Mouse (Mus musculus) testis, adult 2 months (tissue): ENCODE measurements around the gene Prkce. TPM values are rescaled to one million over a fixed set of nuclear protein-coding genes. Genes with fewer than 3 reads are reported as not detected.

Source experiments
- H3K27ac ChIP-seq: fragments of 200-500 bp; 2 replicates; pipeline ENCODE4 v1.5.1; 2012; ENCODE audit warnings: low read depth, low read length; ENCODE audit not compliant: control insufficient read depth, insufficient read depth
- H3K27me3 ChIP-seq: fragments of 200-500 bp; 2 replicates; pipeline ENCODE4 v1.6.1; 2012; ENCODE audit warnings: mild to moderate bottlenecking, low read length, moderate library complexity; ENCODE audit not compliant: control insufficient read depth, insufficient read depth
- H3K36me3 ChIP-seq: fragments of 200-500 bp; 2 replicates; pipeline ENCODE4 v1.6.1; 2012; ENCODE audit warnings: mild to moderate bottlenecking, low read length; ENCODE audit not compliant: control insufficient read depth, insufficient read depth
- H3K4me1 ChIP-seq: fragments of 200-500 bp; 2 replicates; pipeline ENCODE4 v1.6.1; 2012; ENCODE audit warnings: low read length; ENCODE audit not compliant: control insufficient read depth, insufficient read depth
- H3K4me3 ChIP-seq: fragments of 200-500 bp; 2 replicates; pipeline ENCODE4 v1.5.1; 2012; ENCODE audit warnings: low read depth, mild to moderate bottlenecking, low read length, moderate library complexity, mixed read lengths; ENCODE audit not compliant: control insufficient read depth
- CTCF ChIP-seq: fragments of 200-500 bp; IDR thresholded peaks from 2 replicates; pipeline ENCODE4 v1.5.1; 2012; ENCODE audit warnings: low read depth, mild to moderate bottlenecking, inconsistent platforms, low read length, moderate library complexity; ENCODE audit not compliant: control insufficient read depth, insufficient read depth, insufficient replicate concordance
- POLR2A ChIP-seq: fragments of 200-500 bp; IDR thresholded peaks from 2 replicates; pipeline ENCODE4 v1.6.1; 2012; ENCODE audit warnings: low read depth, mild to moderate bottlenecking, inconsistent platforms, low read length, moderate library complexity; ENCODE audit not compliant: control insufficient read depth
- polyA plus RNA-seq: library from polyadenylated mRNA; depleted of rRNA; stranded (reverse); fragments of >200 nt; gene quantifications from 2 replicates; pipeline ENCODE4 v1.2.3, GENCODE M21; 2012

Prkce gene
- polyA plus RNA-seq, 1 experiment: 1.2 TPM

- TF ChIP-seq POLR2A: no peak
- no peak for TF ChIP-seq CTCF
- H3K27me3 ChIP-seq: no peaks in the 10 kb centered on the region
- H3K4me1 ChIP-seq: no peaks in the 10 kb centered on the region
- no peaks in the 10 kb centered on the region for H3K36me3 ChIP-seq
- H3K27ac ChIP-seq: no peak overlapping the region
- H3K4me3 ChIP-seq: no peak overlapping the region
Measured at GRCm38 (mm10) chr17:86415989-86416388, 248.4 kb downstream of the Prkce start.

GRCm38 (mm10) chr17:86418334-86418733, 250.7 kb downstream of the Prkce start:
- no peak overlapping the region for H3K4me3 ChIP-seq
- TF ChIP-seq POLR2A: no peak
- no peak for TF ChIP-seq CTCF
- H3K4me1 ChIP-seq: no peaks in the 10 kb centered on the region
- no peaks in the 10 kb centered on the region for H3K27me3 ChIP-seq
- no peak overlapping the region for H3K27ac ChIP-seq
- no peaks in the 10 kb centered on the region for H3K36me3 ChIP-seq

GRCm38 (mm10) chr17:86419199-86419598, 251.6 kb downstream of the Prkce start:
- Histone ChIP-seq H3K4me1 (no peaks in the 10 kb centered on the region), H3K4me3 (no peak overlapping the region), H3K27me3 (no peaks in the 10 kb centered on the region), H3K27ac (no peak overlapping the region), H3K36me3 (no peaks in the 10 kb centered on the region)
- TF ChIP-seq CTCF (no peak), POLR2A (no peak)

GRCm38 (mm10) chr17:86420646-86421338, 253.2 kb downstream of the Prkce start:
- H3K27me3 ChIP-seq: no peaks in the 10 kb centered on the region
- H3K27ac ChIP-seq: no peak overlapping the region
- no peak overlapping the region for H3K4me3 ChIP-seq
- no peak for TF ChIP-seq POLR2A
- no peak for TF ChIP-seq CTCF
- H3K36me3 ChIP-seq: no peaks in the 10 kb centered on the region
- peaks cover 2% of the 10 kb centered on the region; the same call in 1 of the 2 replicates for H3K4me1 ChIP-seq

- Histone ChIP-seq H3K4me3 (no peak overlapping the region), H3K4me1 (peaks cover 2% of the 10 kb centered on the region; the same call in 1 of the 2 replicates), H3K27me3 (no peaks in the 10 kb centered on the region), H3K27ac (no peak overlapping the region), H3K36me3 (no peaks in the 10 kb centered on the region)
- no peak for TF ChIP-seq POLR2A
- no peak for TF ChIP-seq CTCF
Measured at GRCm38 (mm10) chr17:86422023-86422422, 254.4 kb downstream of the Prkce start.

- H3K36me3 ChIP-seq: no peaks in the 10 kb centered on the region
- TF ChIP-seq POLR2A: no peak
- TF ChIP-seq CTCF: no peak
- peaks cover 5% of the 10 kb centered on the region for H3K4me1 ChIP-seq
- H3K27ac ChIP-seq: no peak overlapping the region
- no peak overlapping the region for H3K4me3 ChIP-seq
- no peaks in the 10 kb centered on the region for H3K27me3 ChIP-seq
Measured at GRCm38 (mm10) chr17:86429877-86430276, 262.3 kb downstream of the Prkce start.

- Histone ChIP-seq H3K27me3 (no peaks in the 10 kb centered on the region), H3K4me1 (peaks cover 3% of the 10 kb centered on the region; the same call in 1 of the 2 replicates), H3K27ac (no peak overlapping the region), H3K4me3 (no peak overlapping the region), H3K36me3 (no peaks in the 10 kb centered on the region)
- TF ChIP-seq POLR2A: no peak
- no peak for TF ChIP-seq CTCF
Measured at GRCm38 (mm10) chr17:86433117-86433516, 265.5 kb downstream of the Prkce start.

- Histone ChIP-seq H3K36me3 (no peaks in the 10 kb centered on the region), H3K4me1 (peaks cover 3% of the 10 kb centered on the region; the same call in 1 of the 2 replicates), H3K27ac (no peak overlapping the region), H3K27me3 (no peaks in the 10 kb centered on the region), H3K4me3 (no peak overlapping the region)
- TF ChIP-seq POLR2A: no peak
- TF ChIP-seq CTCF: no peak
Measured at GRCm38 (mm10) chr17:86433813-86434212, 266.2 kb downstream of the Prkce start.
